Mouse (Mus musculus) limb, embryonic 12.5 days (tissue): Measurements from ENCODE around the gene Anp32e. TPM values are rescaled to one million over a fixed set of nuclear protein-coding genes. Genes with fewer than 3 reads are reported as not detected.

Experiments
- ATAC-seq: fragments of 200-750 bp; cut with Nextera tagmentation; 2 replicates; pipeline ENCODE4 v1.8.0; 2017; ENCODE audit warnings: low read depth, moderate TSS enrichment; ENCODE audit not compliant: insufficient number of reproducible peaks, insufficient read depth, low FRiP score, low TSS enrichment
- H3K27ac ChIP-seq: fragments of 300-500 bp; sonication (generic); 2 replicates; pipeline ENCODE4 v1.5.1; 2016; ENCODE audit warnings: mild to moderate bottlenecking, moderate library complexity
- H3K27me3 ChIP-seq: fragments of 300-500 bp; sonication (generic); 2 replicates; pipeline ENCODE4 v1.6.1; 2016; ENCODE audit warnings: mild to moderate bottlenecking, moderate library complexity
- H3K36me3 ChIP-seq: fragments of 300-500 bp; sonication (generic); 2 replicates; pipeline ENCODE4 v1.6.1; 2016; ENCODE audit warnings: mild to moderate bottlenecking, moderate library complexity
- H3K4me1 ChIP-seq: fragments of 300-500 bp; sonication (generic); replicated peaks from 2 replicates; pipeline ENCODE4 v1.6.1; 2016
- H3K4me2 ChIP-seq: fragments of 300-500 bp; sonication (generic); 2 replicates; pipeline ENCODE4 v1.6.1; 2016; ENCODE audit warnings: mild to moderate bottlenecking, moderate library complexity
- H3K4me3 ChIP-seq: fragments of 300-500 bp; sonication (generic); replicated peaks from 2 replicates; pipeline ENCODE4 v1.5.1; 2016; ENCODE audit warnings: mild to moderate bottlenecking
- H3K9ac ChIP-seq: fragments of 300-500 bp; sonication (generic); replicated peaks from 2 replicates; pipeline ENCODE4 v1.6.1; 2016; ENCODE audit warnings: mild to moderate bottlenecking, moderate library complexity
- H3K9me3 ChIP-seq: fragments of 300-500 bp; sonication (generic); 2 replicates; pipeline ENCODE4 v1.6.1; 2016; ENCODE audit warnings: mild to moderate bottlenecking, moderate library complexity
- WGBS: fragments of 180-500 bp; shearing (Covaris S2); methylation state at CpG from one replicate; pipeline ENCODE4 v1.1.7; 2016; 5-methylcytosine and 5-hydroxymethylcytosine counted together
- polyA plus RNA-seq: library from polyadenylated mRNA; unstranded; fragments of >200 nt; fragmentation: Nextera tagmentation; extraction: Ambion mirVana; gene quantifications from 2 replicates; pipeline ENCODE4 v1.2.1, GENCODE M21; 2016

The Anp32e gene
- polyA plus RNA-seq, 1 experiment from 2014 or later, result 304 TPM

GRCm38 (mm10) chr3:95992990-95993603 lies 64.1 kb downstream of the Anp32e start:
- WGBS, result 67% methylated on average over 5 of the region's 5 CpGs
- ATAC-seq, result no peak
- Histone ChIP-seq H3K36me3 (peaks cover 52% of the 10 kb centered on the region), H3K9ac (peak overlapping the region; percentile 99; the same call in 1 of the 2 replicates), H3K27ac (peak overlapping the region; percentile 99; the same call in 1 of the 2 replicates), H3K4me1 (peaks cover 45% of the 10 kb centered on the region), H3K27me3 (no peaks in the 10 kb centered on the region), H3K4me3 (peak overlapping the region; percentile 85), H3K9me3 (no peaks in the 10 kb centered on the region), H3K4me2 (peak overlapping the region; percentile 86)

- H3K4me2 ChIP-seq, result peak overlapping the region; percentile 86
- peak overlapping the region; percentile 85 for H3K4me3 ChIP-seq
- no peaks in the 10 kb centered on the region for H3K9me3 ChIP-seq
- H3K27me3 ChIP-seq, result no peaks in the 10 kb centered on the region
- 43% methylated on average over 4 of the region's 4 CpGs for WGBS
- peak overlapping the region; percentile 99 for H3K27ac ChIP-seq
- H3K9ac ChIP-seq, result peak overlapping the region; percentile 99
- ATAC-seq, result no peak
- peaks cover 49% of the 10 kb centered on the region for H3K4me1 ChIP-seq
- H3K36me3 ChIP-seq, result peaks cover 44% of the 10 kb centered on the region
Observed at GRCm38 (mm10) chr3:95993881-95994280, 64.8 kb downstream of the Anp32e start.

- Histone ChIP-seq H3K4me1 (peaks cover 49% of the 10 kb centered on the region), H3K9me3 (no peaks in the 10 kb centered on the region), H3K27me3 (no peaks in the 10 kb centered on the region), H3K4me2 (peak overlapping the region; percentile 86), H3K36me3 (peaks cover 39% of the 10 kb centered on the region), H3K4me3 (peak overlapping the region; percentile 85), H3K27ac (peak overlapping the region; percentile 99), H3K9ac (peak overlapping the region; percentile 99)
- no peak for ATAC-seq
- WGBS, result 11% methylated on average over 6 of the region's 6 CpGs
Observed at GRCm38 (mm10) chr3:95994381-95994846, 65.4 kb downstream of the Anp32e start.

GRCm38 (mm10) chr3:95994975-95995801 lies 66.1 kb downstream of the Anp32e start:
- H3K4me3 ChIP-seq, result peak overlapping the region; percentile 85
- H3K27me3 ChIP-seq, result no peaks in the 10 kb centered on the region
- peaks cover 36% of the 10 kb centered on the region for H3K36me3 ChIP-seq
- under 1% methylated on average over 50 of the region's 51 CpGs for WGBS
- H3K9me3 ChIP-seq, result no peaks in the 10 kb centered on the region
- peak; percentile 34; the same call in 1 of the 2 replicates for ATAC-seq
- H3K27ac ChIP-seq, result peak overlapping the region; percentile 99
- H3K9ac ChIP-seq, result peak overlapping the region; percentile 99
- peak overlapping the region; percentile 86 for H3K4me2 ChIP-seq
- H3K4me1 ChIP-seq, result peaks cover 49% of the 10 kb centered on the region

GRCm38 (mm10) chr3:95995802-95996428 lies 66.9 kb downstream of the Anp32e start, which contains the start of gene Plekho1:
Plekho1 (minus strand) TSS chr3:95996001.
- Histone ChIP-seq H3K4me3 (peak within 1 kb of the TSS; percentile 85), H3K27ac (peak within 1 kb of the TSS; percentile 99), H3K27me3 (no peaks in the 10 kb centered on the region), H3K9me3 (no peaks in the 10 kb centered on the region), H3K4me2 (peak within 1 kb of the TSS; percentile 86), H3K4me1 (peaks cover 49% of the 10 kb centered on the region), H3K9ac (peak within 1 kb of the TSS; percentile 99), H3K36me3 (peaks cover 29% of the 10 kb centered on the region)
- under 1% methylated on average over 61 of the region's 84 CpGs for WGBS
- peak; percentile 9; the same call in 1 of the 2 replicates for ATAC-seq

GRCm38 (mm10) chr3:95996451-95997073 lies 67.5 kb downstream of the Anp32e start:
- H3K27ac ChIP-seq, result peak overlapping the region; percentile 99
- peaks cover 49% of the 10 kb centered on the region for H3K4me1 ChIP-seq
- ATAC-seq, result no peak
- H3K36me3 ChIP-seq, result peaks cover 22% of the 10 kb centered on the region
- H3K9me3 ChIP-seq, result no peaks in the 10 kb centered on the region
- H3K9ac ChIP-seq, result peak overlapping the region; percentile 99
- WGBS, result 10% methylated on average over 6 of the region's 6 CpGs
- peak overlapping the region; percentile 86 for H3K4me2 ChIP-seq
- H3K4me3 ChIP-seq, result peak overlapping the region; percentile 85
- H3K27me3 ChIP-seq, result no peaks in the 10 kb centered on the region

Other genes starting within 250 kb of the Anp32e start
- 0.71 and 1.4 TPM in 2 replicates for gene Adamtsl4, start 241.3 kb upstream of the Anp32e start, polyA plus RNA-seq
- gene Ecm1, start 189.7 kb upstream of the Anp32e start, polyA plus RNA-seq, result 4.1 and 4.4 TPM in 2 replicates
- gene Tars2, start 169.0 kb upstream of the Anp32e start, polyA plus RNA-seq, result 56.9 and 60.5 TPM in 2 replicates
- 26.5 and 27.8 TPM in 2 replicates for gene Rprd2, start 110.4 kb upstream of the Anp32e start, polyA plus RNA-seq
- gene Prpf3, start 73.4 kb upstream of the Anp32e start, polyA plus RNA-seq, result 74.9 and 75.7 TPM in 2 replicates
- gene Mrps21, start 57.7 kb upstream of the Anp32e start, polyA plus RNA-seq, result 344 and 355 TPM in 2 replicates
- gene Ciart, start 47.0 kb upstream of the Anp32e start, polyA plus RNA-seq, result 8.5 and 10.2 TPM in 2 replicates
- gene BC028528, start 37.2 kb upstream of the Anp32e start, polyA plus RNA-seq, result 11.1 and 11.6 TPM in 2 replicates
- gene Aph1a, start 35.3 kb upstream of the Anp32e start, polyA plus RNA-seq, result 29.0 and 31.5 TPM in 2 replicates
- gene Car14, start 24.6 kb upstream of the Anp32e start, polyA plus RNA-seq, result 74.2 and 78.4 TPM in 2 replicates
- 79.8 and 91.8 TPM in 2 replicates for gene Plekho1, start 66.8 kb downstream of the Anp32e start, polyA plus RNA-seq
- 36.5 and 38.9 TPM in 2 replicates for gene Vps45, start 129.2 kb downstream of the Anp32e start, polyA plus RNA-seq
- gene Otud7b, start 175.3 kb downstream of the Anp32e start, polyA plus RNA-seq, result 18.7 and 23.3 TPM in 2 replicates
- 31.3 and 34.0 TPM in 2 replicates for gene Mtmr11, start 232.8 kb downstream of the Anp32e start, polyA plus RNA-seq
- 178 and 209 TPM in 2 replicates for gene Sf3b4, start 243.1 kb downstream of the Anp32e start, polyA plus RNA-seq